Mouse (Mus musculus) bone marrow, adult 2 months (tissue): ENCODE measurements around the gene Slc8a2. TPM values are rescaled to one million over a fixed set of nuclear protein-coding genes. Genes with fewer than 3 reads are reported as not detected.

Source experiments
- H3K27ac ChIP-seq: fragments of 200-500 bp; 2 replicates; pipeline ENCODE4 v1.5.1; 2012; ENCODE audit warnings: low read depth, mild to moderate bottlenecking, control low read depth, inconsistent platforms, low read length; ENCODE audit not compliant: control insufficient read depth, poor library complexity, insufficient read depth
- H3K4me1 ChIP-seq: fragments of 200-500 bp; 2 replicates; pipeline ENCODE4 v1.6.1; 2011; ENCODE audit warnings: low read length; ENCODE audit not compliant: control insufficient read depth, insufficient read depth
- H3K4me3 ChIP-seq: fragments of 200-500 bp; replicated peaks from 2 replicates; pipeline ENCODE3; 2011; ENCODE audit warnings: mild to moderate bottlenecking, low read depth, low read length, control low read depth; ENCODE audit not compliant: control insufficient read depth
- CTCF ChIP-seq: fragments of 200-500 bp; IDR thresholded peaks from 2 replicates; pipeline ENCODE4 v1.5.1; 2011; ENCODE audit warnings: low read length, control low read depth; ENCODE audit not compliant: control insufficient read depth, insufficient read depth
- POLR2A ChIP-seq: fragments of 200-500 bp; IDR thresholded peaks from 2 replicates; pipeline ENCODE4 v1.6.1; 2011; ENCODE audit warnings: low read depth, mild to moderate bottlenecking, control low read depth, low read length, borderline replicate concordance; ENCODE audit not compliant: control insufficient read depth
- WGBS: fragments of 180-500 bp; shearing (Covaris S2); methylation state at CpG from one replicate; pipeline ENCODE4 v1.1.7; 2018; 5-methylcytosine and 5-hydroxymethylcytosine counted together
- polyA plus RNA-seq: library from polyadenylated mRNA; stranded (reverse); fragments of >200 nt; gene quantifications from 2 replicates; pipeline ENCODE4 v1.2.4, GENCODE M21; 2011; ENCODE audit warnings: low replicate concordance; ENCODE audit not compliant: missing spikeins, insufficient read depth, insufficient read length

Gene Slc8a2
- polyA plus RNA-seq, 1 experiment = not detected

- no peak overlapping the region for H3K27ac ChIP-seq
- 62% methylated on average over 9 of the region's 9 CpGs for WGBS
- no peak overlapping the region for H3K4me3 ChIP-seq
- no peaks in the 10 kb centered on the region for H3K4me1 ChIP-seq
- TF ChIP-seq CTCF (no peak), POLR2A (no peak)
Measured at GRCm38 (mm10) chr7:16150191-16151145, 20.8 kb downstream of the Slc8a2 start.

- Histone ChIP-seq H3K4me3 (no peak overlapping the region), H3K27ac (no peak overlapping the region), H3K4me1 (no peaks in the 10 kb centered on the region)
- TF ChIP-seq CTCF (peak; percentile 76), POLR2A (no peak)
- 17% methylated on average over 10 of the region's 10 CpGs for WGBS
Measured at GRCm38 (mm10) chr7:16153522-16153921, 23.9 kb downstream of the Slc8a2 start.

GRCm38 (mm10) chr7:16155132-16155872 is 25.7 kb downstream of the Slc8a2 start:
- Histone ChIP-seq H3K27ac (no peak overlapping the region), H3K4me3 (no peak overlapping the region), H3K4me1 (no peaks in the 10 kb centered on the region)
- no peak for TF ChIP-seq CTCF
- 51% methylated on average over 9 of the region's 9 CpGs for WGBS

GRCm38 (mm10) chr7:16156105-16156714 is 26.6 kb downstream of the Slc8a2 start:
- no peak overlapping the region for H3K4me3 ChIP-seq
- no peak overlapping the region for H3K27ac ChIP-seq
- no peaks in the 10 kb centered on the region for H3K4me1 ChIP-seq
- WGBS = 37% methylated on average over 8 of the region's 8 CpGs
- TF ChIP-seq POLR2A (no peak), CTCF (no peak)

GRCm38 (mm10) chr7:16158735-16159134 is 29.1 kb downstream of the Slc8a2 start:
- no peak for TF ChIP-seq POLR2A
- TF ChIP-seq CTCF = no peak
- Histone ChIP-seq H3K4me3 (no peak overlapping the region), H3K4me1 (no peaks in the 10 kb centered on the region), H3K27ac (no peak overlapping the region)
- WGBS = 11% methylated on average over 39 of the region's 39 CpGs

- no peaks in the 10 kb centered on the region for H3K4me1 ChIP-seq
- no peak overlapping the region for H3K4me3 ChIP-seq
- no peak overlapping the region for H3K27ac ChIP-seq
- 47% methylated on average over 3 of the region's 3 CpGs for WGBS
- TF ChIP-seq POLR2A (no peak), CTCF (no peak)
Measured at GRCm38 (mm10) chr7:16160702-16161101, 31.1 kb downstream of the Slc8a2 start.

GRCm38 (mm10) chr7:16161302-16161701 is 31.7 kb downstream of the Slc8a2 start:
- 87% methylated on average over 9 of the region's 9 CpGs for WGBS
- TF ChIP-seq CTCF (no peak), POLR2A (no peak)
- H3K4me1 ChIP-seq = no peaks in the 10 kb centered on the region
- no peak overlapping the region for H3K4me3 ChIP-seq
- H3K27ac ChIP-seq = no peak overlapping the region

GRCm38 (mm10) chr7:16162036-16162435 is 32.4 kb downstream of the Slc8a2 start:
- WGBS = 68% methylated on average over 7 of the region's 7 CpGs
- no peak for TF ChIP-seq POLR2A
- TF ChIP-seq CTCF = no peak
- H3K4me3 ChIP-seq = no peak overlapping the region
- no peak overlapping the region for H3K27ac ChIP-seq
- no peaks in the 10 kb centered on the region for H3K4me1 ChIP-seq
